Mouse (Mus musculus): Measurements from ENCODE around the gene Colec11. TPM values are rescaled to one million over a fixed set of nuclear protein-coding genes. Genes with fewer than 3 reads are reported as not detected.

The Colec11 gene
- polyA plus RNA-seq (2015; fragmentation: Nextera tagmentation; extraction: Ambion mirVana) = 0.58 and 0.85 TPM in 2 replicates

DNA sequence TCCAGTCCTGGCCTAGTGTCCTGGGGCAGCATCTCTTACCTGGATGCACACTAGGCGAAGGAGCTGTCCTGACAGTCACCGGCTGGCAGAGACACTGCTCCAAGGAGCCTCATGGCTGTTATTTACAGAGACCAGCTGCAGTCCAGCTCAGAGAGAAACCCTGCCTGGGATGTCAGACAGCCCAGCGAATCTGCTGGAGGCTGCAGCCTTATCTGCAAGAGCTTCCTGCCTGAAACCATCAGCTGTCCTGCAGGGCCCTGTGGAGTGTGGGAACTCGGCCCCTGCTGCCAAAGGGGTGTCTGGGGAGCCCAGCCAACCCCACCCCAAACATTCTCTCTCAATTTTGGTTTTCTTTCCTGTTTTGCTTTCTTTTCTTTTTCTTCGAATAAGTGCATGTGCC is at the start of gene Colec11:
TSS of gene Colec11 (minus strand) at position 183 of the 400 bp plus-strand sequence.
- TF ChIP-seq CTCF (IDR thresholded peaks at IDR 0.05; ENCODE audit: low read depth) = no peak
- H3K4me1 ChIP-seq (replicated peaks; ENCODE audit: control insufficient read depth, insufficient read depth, low read length) = no peaks in the 10 kb centered on the region
- WGBS = 29% methylated on average over 5 of the region's 5 CpGs
- no peak within 1 kb of the TSS for H3K9ac ChIP-seq (ENCODE audit: low read depth, low read length)
- no peak within 1 kb of the TSS for H3K4me2 ChIP-seq (replicated peaks; ENCODE audit: low read depth)
- no peak within 1 kb of the TSS for H3K27ac ChIP-seq (ENCODE audit: low read depth, low read length)
- no peaks in the 10 kb centered on the region for H3K9me3 ChIP-seq (ENCODE audit: control insufficient read depth)
- ATAC-seq = no peak
- H3K4me3 ChIP-seq (ENCODE audit: low read depth, low read length) = no peak within 1 kb of the TSS
- H3K27me3 ChIP-seq (replicated peaks; ENCODE audit: control insufficient read depth, insufficient read depth, low read length) = no peaks in the 10 kb centered on the region
- H3K36me3 ChIP-seq (ENCODE audit: control insufficient read depth, insufficient read depth) = no peaks in the 10 kb centered on the region

GRCm38 (mm10) chr12:28667287-28667686 is 44.1 kb upstream of the Colec11 start:
- H3K36me3 ChIP-seq (ENCODE audit: control insufficient read depth, insufficient read depth) = no peaks in the 10 kb centered on the region
- no peaks in the 10 kb centered on the region for H3K4me1 ChIP-seq (replicated peaks; ENCODE audit: control insufficient read depth, insufficient read depth, low read length)
- WGBS = 10% methylated on average over 8 of the region's 8 CpGs
- no peak overlapping the region for H3K27ac ChIP-seq (ENCODE audit: low read depth, low read length)
- ATAC-seq = no peak
- H3K9me3 ChIP-seq (ENCODE audit: control insufficient read depth) = no peaks in the 10 kb centered on the region
- no peak overlapping the region for H3K4me3 ChIP-seq (ENCODE audit: low read depth, low read length)
- H3K4me2 ChIP-seq (replicated peaks; ENCODE audit: low read depth) = no peak overlapping the region
- no peaks in the 10 kb centered on the region for H3K27me3 ChIP-seq (replicated peaks; ENCODE audit: control insufficient read depth, insufficient read depth, low read length)
- no peak overlapping the region for H3K9ac ChIP-seq (ENCODE audit: low read depth, low read length)
- no peak for TF ChIP-seq CTCF (IDR thresholded peaks at IDR 0.05; ENCODE audit: low read depth)

DNA sequence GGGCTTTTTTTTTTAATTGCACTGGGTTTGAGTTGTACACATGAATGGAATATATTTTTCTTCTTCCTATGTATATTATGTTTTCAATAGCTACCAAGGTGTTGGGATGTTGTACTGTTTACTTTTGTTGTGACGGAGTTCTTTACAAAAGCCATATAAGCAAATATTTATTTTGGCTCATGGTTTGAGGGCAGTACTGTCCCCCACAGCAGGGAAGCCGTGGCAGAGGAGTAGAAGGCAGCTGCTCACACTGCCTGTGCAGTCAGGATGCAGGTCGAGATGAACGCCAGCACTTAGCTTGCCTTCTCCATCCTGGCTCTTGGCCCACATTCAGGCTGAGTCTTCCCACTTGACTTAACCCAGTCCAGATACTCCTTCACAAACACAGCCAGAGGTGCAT is 43.6 kb upstream of the Colec11 start:
- H3K36me3 ChIP-seq (ENCODE audit: control insufficient read depth, insufficient read depth) = no peaks in the 10 kb centered on the region
- ATAC-seq = no peak
- no peaks in the 10 kb centered on the region for H3K9me3 ChIP-seq (ENCODE audit: control insufficient read depth)
- H3K9ac ChIP-seq (ENCODE audit: low read depth, low read length) = no peak overlapping the region
- H3K4me2 ChIP-seq (replicated peaks; ENCODE audit: low read depth) = no peak overlapping the region
- WGBS = 49% methylated on average over 4 of the region's 4 CpGs
- no peaks in the 10 kb centered on the region for H3K4me1 ChIP-seq (replicated peaks; ENCODE audit: control insufficient read depth, insufficient read depth, low read length)
- H3K27me3 ChIP-seq (replicated peaks; ENCODE audit: control insufficient read depth, insufficient read depth, low read length) = no peaks in the 10 kb centered on the region
- H3K4me3 ChIP-seq (ENCODE audit: low read depth, low read length) = no peak overlapping the region
- H3K27ac ChIP-seq (ENCODE audit: low read depth, low read length) = no peak overlapping the region
- no peak for TF ChIP-seq CTCF (IDR thresholded peaks at IDR 0.05; ENCODE audit: low read depth)

- 83% methylated on average over 4 of the region's 4 CpGs for WGBS
- TF ChIP-seq CTCF (IDR thresholded peaks at IDR 0.05; ENCODE audit: low read depth) = no peak
- H3K9ac ChIP-seq (ENCODE audit: low read depth, low read length) = no peak overlapping the region
- H3K4me3 ChIP-seq (ENCODE audit: low read depth, low read length) = no peak overlapping the region
- no peak overlapping the region for H3K27ac ChIP-seq (ENCODE audit: low read depth, low read length)
- no peaks in the 10 kb centered on the region for H3K9me3 ChIP-seq (ENCODE audit: control insufficient read depth)
- no peak overlapping the region for H3K4me2 ChIP-seq (replicated peaks; ENCODE audit: low read depth)
- ATAC-seq = no peak
- H3K4me1 ChIP-seq (replicated peaks; ENCODE audit: control insufficient read depth, insufficient read depth, low read length) = no peaks in the 10 kb centered on the region
- H3K27me3 ChIP-seq (replicated peaks; ENCODE audit: control insufficient read depth, insufficient read depth, low read length) = no peaks in the 10 kb centered on the region
- peaks cover 26% of the 10 kb centered on the region for H3K36me3 ChIP-seq (ENCODE audit: control insufficient read depth, insufficient read depth)
Observed at GRCm38 (mm10) chr12:28662628-28663027, 39.5 kb upstream of the Colec11 start.

DNA sequence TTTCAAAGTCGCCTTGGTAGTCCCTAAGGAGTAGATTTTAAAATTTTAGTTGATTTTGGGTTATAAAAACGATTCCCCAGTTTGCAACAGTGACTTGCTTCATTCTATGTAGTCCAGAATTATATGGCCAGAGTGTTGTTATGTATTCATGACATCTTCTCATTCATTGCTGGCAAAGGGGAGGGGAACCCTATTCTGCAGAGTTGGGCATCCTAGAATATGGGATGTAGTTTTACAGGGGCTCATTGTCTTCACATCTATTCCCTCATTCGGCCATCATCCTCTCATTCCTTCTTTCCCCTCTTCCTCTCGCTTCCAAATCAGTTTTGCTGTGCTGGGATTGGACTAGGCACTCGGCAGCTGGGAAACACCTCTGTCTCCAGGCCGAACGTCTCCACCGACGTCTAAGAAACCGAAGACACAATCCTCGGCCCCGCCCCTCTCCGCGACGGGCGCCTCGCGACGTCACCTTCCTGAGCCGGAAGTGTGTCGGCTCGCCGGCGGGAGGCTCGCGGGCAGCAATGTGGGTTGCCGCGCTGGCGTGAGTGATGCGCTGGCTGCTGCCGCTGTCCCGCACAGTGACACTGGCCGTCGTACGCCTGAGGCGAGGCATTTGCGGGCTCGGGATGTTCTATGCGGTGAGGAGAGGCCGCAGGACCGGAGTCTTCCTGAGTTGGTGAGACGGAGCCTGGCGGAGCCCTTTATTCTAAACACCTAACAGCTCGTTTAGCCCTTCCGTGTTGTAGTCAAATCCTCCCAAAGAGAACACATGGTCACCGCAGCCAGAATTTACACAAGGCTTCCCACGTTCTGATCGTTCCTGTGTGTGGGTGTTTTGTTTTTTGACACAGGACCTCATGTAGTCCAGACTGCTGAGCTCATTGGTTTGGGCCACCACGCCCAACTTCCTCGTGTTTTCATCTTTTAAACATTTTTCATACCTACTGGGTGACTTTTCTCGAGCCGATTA is 26.2 kb upstream of the Colec11 start, which contains the start of gene Rnaseh1:
TSS of gene Rnaseh1 (plus strand) at position 462 of the 970 bp plus-strand sequence.
- H3K9ac ChIP-seq (ENCODE audit: low read depth, low read length) = peak within 1 kb of the TSS; percentile 72
- H3K4me1 ChIP-seq (replicated peaks; ENCODE audit: control insufficient read depth, insufficient read depth, low read length) = peaks cover 7% of the 10 kb centered on the region; the same call in 1 of the 2 replicates
- WGBS = 2% methylated on average over 52 of the region's 52 CpGs
- no peak within 1 kb of the TSS; the same call in 1 of the 2 replicates for H3K27ac ChIP-seq (ENCODE audit: low read depth, low read length)
- H3K9me3 ChIP-seq (ENCODE audit: control insufficient read depth) = no peaks in the 10 kb centered on the region
- ATAC-seq = peak; percentile 95
- H3K4me3 ChIP-seq (ENCODE audit: low read depth, low read length) = peak within 1 kb of the TSS; percentile 95
- no peaks in the 10 kb centered on the region for H3K27me3 ChIP-seq (replicated peaks; ENCODE audit: control insufficient read depth, insufficient read depth, low read length)
- peaks cover 11% of the 10 kb centered on the region; the same call in 1 of the 2 replicates for H3K36me3 ChIP-seq (ENCODE audit: control insufficient read depth, insufficient read depth)
- TF ChIP-seq CTCF (IDR thresholded peaks at IDR 0.05; ENCODE audit: low read depth) = no peak
- H3K4me2 ChIP-seq (replicated peaks; ENCODE audit: low read depth) = peak within 1 kb of the TSS; percentile 77

GRCm38 (mm10) chr12:28638778-28639177 is 15.6 kb upstream of the Colec11 start:
- Histone ChIP-seq H3K9ac (ENCODE audit: low read depth, low read length) (no peak overlapping the region), H3K4me3 (ENCODE audit: low read depth, low read length) (no peak overlapping the region), H3K27ac (ENCODE audit: low read depth, low read length) (no peak overlapping the region), H3K9me3 (ENCODE audit: control insufficient read depth) (no peaks in the 10 kb centered on the region), H3K27me3 (replicated peaks; ENCODE audit: control insufficient read depth, insufficient read depth, low read length) (no peaks in the 10 kb centered on the region), H3K36me3 (ENCODE audit: control insufficient read depth, insufficient read depth) (peaks cover 2% of the 10 kb centered on the region; the same call in 1 of the 2 replicates), H3K4me1 (replicated peaks; ENCODE audit: control insufficient read depth, insufficient read depth, low read length) (no peaks in the 10 kb centered on the region), H3K4me2 (replicated peaks; ENCODE audit: low read depth) (no peak overlapping the region)
- ATAC-seq = no peak
- WGBS = 65% methylated on average over 2 of the region's 2 CpGs
- peak; percentile 49 for TF ChIP-seq CTCF (IDR thresholded peaks at IDR 0.05; ENCODE audit: low read depth)
